Mouse (Mus musculus): ENCODE measurements around the gene Slc5a5.

- no peak for TF ChIP-seq CTCF (IDR thresholded peaks at IDR 0.05; ENCODE audit: insufficient read depth, low read length)
- no peak for TF ChIP-seq POLR2A (IDR thresholded peaks at IDR 0.05; ENCODE audit: borderline replicate concordance, extremely low read depth, low read depth, low read length)
Observed at GRCm38 (mm10) chr8:70866566-70866965, 26.0 kb downstream of the Slc5a5 start.

Measured in lung, adult 2 months (tissue).